Mouse (Mus musculus): ENCODE results near the gene Derl3. TPM values are rescaled to one million over a fixed set of nuclear protein-coding genes. Genes with fewer than 3 reads are reported as not detected.

The Derl3 gene
- total and polyA plus RNA-seq, 2 experiments from 2014 or later, result 0.41 TPM; not detected in 1

DNA sequence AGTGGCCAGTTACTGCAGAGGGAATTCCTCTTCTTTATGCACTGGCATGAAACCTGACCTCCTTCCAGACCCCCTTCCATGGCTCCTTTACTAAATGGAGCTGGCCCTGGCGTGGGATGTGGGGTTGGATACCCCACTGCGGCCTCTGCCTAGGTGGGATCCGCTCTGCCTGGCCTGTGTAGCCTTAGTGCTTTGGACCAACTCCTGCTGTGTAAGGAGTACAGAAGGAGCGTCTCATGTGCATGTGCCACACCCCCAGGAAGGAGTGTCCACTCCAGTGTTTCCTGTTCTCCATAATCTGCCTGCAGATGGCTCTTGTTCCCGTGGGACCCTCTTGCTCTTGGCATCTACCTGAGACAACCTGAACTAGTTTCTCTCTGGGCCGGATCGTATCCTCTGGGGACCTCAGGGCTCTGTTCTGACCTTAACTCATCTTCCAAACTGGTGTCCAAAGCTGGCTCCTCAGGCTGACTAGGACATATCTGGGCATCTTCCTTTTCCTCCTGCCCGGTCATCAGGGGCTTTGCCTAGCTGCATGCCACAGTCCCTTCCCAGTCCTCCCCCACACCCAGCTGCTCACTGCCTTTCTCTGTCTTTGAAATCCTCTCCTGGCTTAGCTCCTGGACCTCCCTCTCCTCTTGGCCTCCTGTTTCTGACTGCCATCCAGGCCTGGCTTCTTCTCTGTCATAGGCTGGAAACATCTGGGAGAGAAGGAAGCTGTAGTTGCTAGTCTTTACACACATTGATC, 3.6 kb upstream of the Derl3 start:
- no peak for DNase-seq (ENCODE audit: low spot score)
- H3K4me3 ChIP-seq (ENCODE audit: low read depth, low read length), result no peak overlapping the region

DNA sequence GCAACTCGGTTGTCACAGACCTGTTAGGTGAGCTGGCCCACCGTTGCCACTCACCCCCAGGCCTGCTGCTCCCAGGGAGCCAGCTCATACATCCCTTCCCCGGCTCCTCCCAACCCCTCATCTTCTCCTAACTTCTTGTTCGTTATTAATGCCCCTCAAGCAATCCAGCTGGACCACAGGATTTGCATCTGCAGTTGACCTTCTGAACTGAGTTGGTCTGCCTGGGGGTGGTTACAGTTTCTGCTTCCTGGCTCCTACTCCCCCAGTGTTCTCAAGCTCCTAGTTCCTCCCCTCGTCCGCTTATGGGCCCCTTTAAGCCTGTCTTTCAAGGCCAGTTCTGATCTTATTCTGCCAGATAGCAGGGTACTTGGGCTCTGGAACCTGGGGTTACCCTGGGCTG, 1.4 kb downstream of the Derl3 start:
- TF ChIP-seq CTCF (IDR thresholded peaks at IDR 0.05; ENCODE audit: low read depth), result no peak
- no peak for TF ChIP-seq EP300 (IDR thresholded peaks at IDR 0.05; ENCODE audit: low read depth)
- no peaks in the 10 kb centered on the region for H3K9me3 ChIP-seq (replicated peaks; ENCODE audit: control insufficient read depth, low read length)
- no peak overlapping the region for H3K27ac ChIP-seq (ENCODE audit: low read depth)
- 76% methylated on average over 6 of the region's 6 CpGs for WGBS
- no peak overlapping the region for H3K4me2 ChIP-seq (ENCODE audit: low read depth, low read length)
- no peak overlapping the region for H3K9ac ChIP-seq (replicated peaks; ENCODE audit: low read depth, low read length)
- ATAC-seq (ENCODE audit: insufficient read depth, low read depth) (no peak), DNase-seq (ENCODE audit: low spot score) (no peak)
- peaks cover 24% of the 10 kb centered on the region for H3K4me1 ChIP-seq (ENCODE audit: control insufficient read depth, insufficient read depth)
- no peak overlapping the region for H3K4me3 ChIP-seq (ENCODE audit: low read depth, low read length)
- H3K36me3 ChIP-seq (replicated peaks; ENCODE audit: control insufficient read depth, insufficient read depth, low read length), result peaks cover 26% of the 10 kb centered on the region
- no peaks in the 10 kb centered on the region for H3K27me3 ChIP-seq (ENCODE audit: control insufficient read depth, insufficient read depth, low read length)

More for the DNA sequence above, 3.6 kb upstream of the Derl3 start:
- H3K4me1 ChIP-seq (ENCODE audit: control insufficient read depth, insufficient read depth), result peaks cover 8% of the 10 kb centered on the region
- H3K9me3 ChIP-seq (replicated peaks; ENCODE audit: control insufficient read depth, low read length), result no peaks in the 10 kb centered on the region
- H3K27me3 ChIP-seq (ENCODE audit: control insufficient read depth, insufficient read depth, low read length), result no peaks in the 10 kb centered on the region
- ATAC-seq (ENCODE audit: insufficient read depth, low read depth), result no peak
- no peaks in the 10 kb centered on the region for H3K36me3 ChIP-seq (replicated peaks; ENCODE audit: control insufficient read depth, insufficient read depth, low read length)
- TF ChIP-seq CTCF (IDR thresholded peaks at IDR 0.05; ENCODE audit: low read depth) (no peak), EP300 (IDR thresholded peaks at IDR 0.05; ENCODE audit: low read depth) (no peak)
- WGBS, result 39% methylated on average over 8 of the region's 8 CpGs
- no peak overlapping the region for H3K27ac ChIP-seq (ENCODE audit: low read depth)
- H3K9ac ChIP-seq (replicated peaks; ENCODE audit: low read depth, low read length), result no peak overlapping the region
- H3K4me2 ChIP-seq (ENCODE audit: low read depth, low read length), result no peak overlapping the region

DNA sequence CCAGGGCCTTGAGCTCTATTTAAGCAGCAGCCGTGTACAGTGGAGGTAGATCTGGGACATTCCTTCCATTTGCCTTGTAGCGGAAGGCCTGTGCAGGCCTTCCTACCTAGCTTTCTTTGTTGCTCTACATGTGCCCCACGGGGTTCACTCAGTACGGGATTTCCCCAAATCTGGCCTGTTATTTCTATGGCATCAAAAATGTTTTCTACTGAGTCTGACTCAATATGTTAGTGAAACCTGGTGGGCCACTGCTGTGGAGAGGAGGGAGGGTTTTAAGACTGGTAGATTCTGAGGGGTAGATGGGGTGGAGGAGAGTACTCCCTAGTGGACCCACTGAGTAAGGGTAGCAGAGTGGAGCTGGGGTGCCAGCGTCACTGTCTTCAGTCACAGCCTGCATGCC, 2.5 kb downstream of the Derl3 start:
- 93% methylated on average over 5 of the region's 5 CpGs for WGBS
- H3K27me3 ChIP-seq (ENCODE audit: control insufficient read depth, insufficient read depth, low read length), result no peaks in the 10 kb centered on the region
- no peak for TF ChIP-seq EP300 (IDR thresholded peaks at IDR 0.05; ENCODE audit: low read depth)
- TF ChIP-seq CTCF (IDR thresholded peaks at IDR 0.05; ENCODE audit: low read depth), result no peak
- H3K9me3 ChIP-seq (replicated peaks; ENCODE audit: control insufficient read depth, low read length), result no peaks in the 10 kb centered on the region
- H3K4me1 ChIP-seq (ENCODE audit: control insufficient read depth, insufficient read depth), result peaks cover 26% of the 10 kb centered on the region
- peaks cover 26% of the 10 kb centered on the region for H3K36me3 ChIP-seq (replicated peaks; ENCODE audit: control insufficient read depth, insufficient read depth, low read length)
- no peak overlapping the region for H3K27ac ChIP-seq (ENCODE audit: low read depth)
- H3K4me3 ChIP-seq (ENCODE audit: low read depth, low read length), result no peak overlapping the region
- DNase-seq (ENCODE audit: low spot score) (no peak), ATAC-seq (ENCODE audit: insufficient read depth, low read depth) (no peak)
- no peak overlapping the region for H3K4me2 ChIP-seq (ENCODE audit: low read depth, low read length)
- H3K9ac ChIP-seq (replicated peaks; ENCODE audit: low read depth, low read length), result no peak overlapping the region

DNA sequence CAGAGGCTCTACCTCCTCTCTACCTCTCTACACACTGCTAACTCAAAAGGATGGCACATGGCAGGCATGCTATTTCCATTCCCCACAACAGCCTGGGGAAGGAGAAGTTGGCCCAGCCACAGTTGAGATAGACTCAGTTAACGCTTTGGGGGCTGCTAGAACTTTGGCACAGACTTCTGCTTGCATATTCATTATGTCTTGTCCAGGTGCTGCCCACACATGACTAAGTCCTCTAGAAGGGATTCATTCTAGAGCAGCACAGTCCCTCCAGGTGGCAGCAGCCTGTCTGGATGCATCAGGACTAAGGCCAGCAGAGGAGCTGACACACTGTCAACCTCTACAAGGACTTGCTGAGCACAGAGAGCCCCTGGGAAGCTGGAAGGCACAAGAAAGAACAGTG, 3.0 kb downstream of the Derl3 start:
- H3K9ac ChIP-seq (replicated peaks; ENCODE audit: low read depth, low read length), result no peak overlapping the region
- peaks cover 26% of the 10 kb centered on the region for H3K4me1 ChIP-seq (ENCODE audit: control insufficient read depth, insufficient read depth)
- no peaks in the 10 kb centered on the region for H3K27me3 ChIP-seq (ENCODE audit: control insufficient read depth, insufficient read depth, low read length)
- H3K4me3 ChIP-seq (ENCODE audit: low read depth, low read length), result no peak overlapping the region
- TF ChIP-seq CTCF (IDR thresholded peaks at IDR 0.05; ENCODE audit: low read depth) (no peak), EP300 (IDR thresholded peaks at IDR 0.05; ENCODE audit: low read depth) (no peak)
- 86% methylated on average over 1 of the region's 1 CpGs for WGBS
- H3K36me3 ChIP-seq (replicated peaks; ENCODE audit: control insufficient read depth, insufficient read depth, low read length), result peaks cover 26% of the 10 kb centered on the region
- H3K27ac ChIP-seq (ENCODE audit: low read depth), result no peak overlapping the region
- DNase-seq (ENCODE audit: low spot score) (no peak), ATAC-seq (ENCODE audit: insufficient read depth, low read depth) (no peak)
- H3K4me2 ChIP-seq (ENCODE audit: low read depth, low read length), result no peak overlapping the region
- H3K9me3 ChIP-seq (replicated peaks; ENCODE audit: control insufficient read depth, low read length), result no peaks in the 10 kb centered on the region

DNA sequence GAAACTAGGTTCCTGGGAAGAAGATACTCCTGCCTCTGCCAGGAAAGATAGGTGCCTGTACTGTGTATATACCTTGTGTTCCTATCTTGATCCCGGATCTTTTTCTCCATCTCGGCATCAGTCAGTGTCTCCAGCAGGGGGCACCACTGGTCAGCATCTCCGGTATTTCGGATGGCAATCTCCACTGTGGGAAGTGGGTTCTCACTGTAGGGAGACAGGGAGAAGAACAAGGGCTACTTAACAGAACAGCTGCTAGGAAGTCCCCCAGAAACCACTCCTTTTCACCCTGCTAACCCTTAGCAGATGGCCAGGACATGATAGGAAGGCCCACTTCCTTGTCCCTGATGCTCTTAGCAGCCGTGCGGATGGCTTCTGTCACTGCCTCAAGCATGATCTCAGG, 4.2 kb downstream of the Derl3 start:
- peaks cover 38% of the 10 kb centered on the region for H3K36me3 ChIP-seq (replicated peaks; ENCODE audit: control insufficient read depth, insufficient read depth, low read length)
- DNase-seq (ENCODE audit: low spot score), result peak; percentile 16

More for the DNA sequence above, 4.2 kb downstream of the Derl3 start:
- 43% methylated on average over 6 of the region's 6 CpGs for WGBS
- Histone ChIP-seq H3K9me3 (replicated peaks; ENCODE audit: control insufficient read depth, low read length) (no peaks in the 10 kb centered on the region), H3K27ac (ENCODE audit: low read depth) (no peak overlapping the region), H3K4me1 (ENCODE audit: control insufficient read depth, insufficient read depth) (peaks cover 26% of the 10 kb centered on the region), H3K4me3 (ENCODE audit: low read depth, low read length) (no peak overlapping the region), H3K9ac (replicated peaks; ENCODE audit: low read depth, low read length) (no peak overlapping the region), H3K27me3 (ENCODE audit: control insufficient read depth, insufficient read depth, low read length) (no peaks in the 10 kb centered on the region), H3K4me2 (ENCODE audit: low read depth, low read length) (no peak overlapping the region)
- peak; percentile 69 for TF ChIP-seq CTCF (IDR thresholded peaks at IDR 0.05; ENCODE audit: low read depth)
- no peak for TF ChIP-seq EP300 (IDR thresholded peaks at IDR 0.05; ENCODE audit: low read depth)
- ATAC-seq (ENCODE audit: insufficient read depth, low read depth), result no peak
